Mouse (Mus musculus): ENCODE data around the gene Rhox7a.
"Not testable (repeated sequence)": the region's sequence is repeated elsewhere in the genome, so short reads cannot be mapped to it uniquely, and the experiment has no call there.

- not testable (repeated sequence) for TF ChIP-seq POLR2A (IDR thresholded peaks at IDR 0.05; ENCODE audit: control insufficient read depth, low read depth, low read length); CTCF (IDR thresholded peaks at IDR 0.05; ENCODE audit: control insufficient read depth, insufficient read depth, insufficient replicate concordance, low read depth, low read length)
Observed at GRCm38 (mm10) chrX:37831386-37831785, at the start of gene Rhox7a.
